Mouse (Mus musculus) heart, adult 11 months (tissue): ENCODE data around the gene Coro1c.
A peak's percentile ranks its signal among the peaks of the same experiment; 100 is the strongest.

Experiments
- DNase-seq: peaks from one replicate; pipeline ENCODE4 v3.0.0; 2022

The Coro1c gene

GRCm38 (mm10) chr5:113854494-113854893, 54.1 kb downstream of the Coro1c start:
- peak; percentile 97 for DNase-seq

- DNase-seq = peak; percentile 88
Observed at GRCm38 (mm10) chr5:113853541-113853940, 55.0 kb downstream of the Coro1c start.

DNA sequence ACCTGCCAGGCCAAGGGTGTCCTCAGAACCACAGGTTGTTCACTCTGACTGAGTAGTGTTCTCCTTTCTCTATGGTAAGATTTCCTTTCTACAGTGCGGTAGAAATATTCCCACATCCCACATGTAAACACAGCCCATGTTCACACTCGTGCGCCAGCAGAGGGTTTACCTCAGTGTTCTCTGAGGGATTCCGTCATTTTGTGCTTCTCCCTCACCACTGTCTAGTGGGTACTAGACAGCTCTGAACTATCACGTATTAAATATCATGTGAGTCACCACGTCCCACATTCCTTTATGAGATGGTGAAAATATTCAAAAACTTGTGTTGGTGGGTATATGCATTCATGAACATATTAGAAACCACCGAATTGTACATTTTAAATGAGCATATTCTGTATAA, 56.1 kb downstream of the Coro1c start:
- DNase-seq = no peak

DNA sequence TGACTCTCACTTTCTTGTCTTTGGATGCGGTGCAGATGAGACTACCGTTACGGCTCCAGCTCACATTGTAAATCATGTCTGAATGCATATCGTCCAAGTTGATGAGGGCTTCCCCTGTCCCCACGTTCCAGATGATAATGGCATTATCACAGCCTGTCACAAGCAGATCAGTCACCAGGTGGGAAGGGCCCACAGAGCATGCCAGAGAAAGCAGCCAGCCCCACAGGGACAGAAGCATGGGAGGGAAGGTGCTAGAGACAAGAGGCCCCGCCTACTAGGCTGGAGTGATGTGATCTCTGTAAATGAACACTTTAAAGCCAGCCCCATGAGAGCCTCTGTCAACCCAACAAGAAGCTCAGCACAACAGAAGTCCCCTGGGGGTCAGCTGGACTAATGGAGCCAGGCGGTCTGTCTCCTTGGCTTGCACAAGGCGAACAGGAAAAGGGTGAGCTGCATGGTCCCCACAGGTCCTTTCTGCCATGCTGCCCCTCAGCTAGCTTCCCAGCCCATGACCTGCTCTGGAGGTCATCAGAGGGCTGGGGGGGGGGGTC, 57.8 kb downstream of the Coro1c start:
- DNase-seq = peak; percentile 93

- DNase-seq = no peak
Observed at GRCm38 (mm10) chr5:113847636-113848035, 60.9 kb downstream of the Coro1c start.

GRCm38 (mm10) chr5:113846656-113847055, 61.9 kb downstream of the Coro1c start:
- no peak for DNase-seq

DNA sequence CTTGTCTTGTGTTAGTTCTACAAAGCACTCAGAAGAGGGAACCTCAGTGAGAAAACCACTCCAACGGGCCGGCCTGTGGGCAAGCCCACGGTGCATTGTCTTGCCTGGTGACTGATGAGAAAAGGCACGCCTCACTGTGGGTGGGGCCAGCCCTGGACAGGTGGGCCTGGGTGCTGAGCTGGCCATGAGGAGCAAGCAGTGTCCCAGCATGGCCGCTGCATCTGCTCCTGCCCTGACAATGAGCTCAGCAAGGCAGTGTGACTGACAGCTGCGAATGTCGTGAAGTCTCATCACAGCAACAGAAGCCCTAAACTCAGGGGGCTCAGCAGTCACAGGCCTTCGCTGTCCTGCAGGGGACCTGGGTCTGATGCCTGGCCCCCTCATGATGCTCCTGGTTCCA, 62.9 kb downstream of the Coro1c start:
- DNase-seq = no peak

- no peak for DNase-seq
Observed at GRCm38 (mm10) chr5:113844721-113845120, 63.8 kb downstream of the Coro1c start.

DNA sequence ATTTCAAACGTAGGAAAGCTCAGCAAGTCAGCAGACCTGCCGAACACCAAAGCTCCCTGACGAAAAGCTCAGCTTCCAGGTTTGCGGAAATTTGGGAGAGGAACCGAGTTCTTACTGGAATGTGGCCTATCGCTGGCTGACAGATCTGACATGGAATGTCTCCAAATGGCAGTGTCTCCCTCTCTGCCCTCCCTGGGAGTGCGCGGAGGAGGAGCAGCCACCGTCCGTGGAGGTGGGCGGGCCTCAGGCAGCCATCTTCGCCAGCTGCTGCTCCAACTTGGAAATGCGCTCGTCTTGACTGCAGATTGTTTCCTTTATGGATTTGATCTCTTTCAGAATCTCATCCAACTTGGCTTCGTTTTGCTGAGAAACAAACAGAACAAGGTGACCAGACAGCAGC, 64.5 kb downstream of the Coro1c start:
- DNase-seq = no peak

GRCm38 (mm10) chr5:113842906-113843305, 65.7 kb downstream of the Coro1c start:
- no peak for DNase-seq

DNA sequence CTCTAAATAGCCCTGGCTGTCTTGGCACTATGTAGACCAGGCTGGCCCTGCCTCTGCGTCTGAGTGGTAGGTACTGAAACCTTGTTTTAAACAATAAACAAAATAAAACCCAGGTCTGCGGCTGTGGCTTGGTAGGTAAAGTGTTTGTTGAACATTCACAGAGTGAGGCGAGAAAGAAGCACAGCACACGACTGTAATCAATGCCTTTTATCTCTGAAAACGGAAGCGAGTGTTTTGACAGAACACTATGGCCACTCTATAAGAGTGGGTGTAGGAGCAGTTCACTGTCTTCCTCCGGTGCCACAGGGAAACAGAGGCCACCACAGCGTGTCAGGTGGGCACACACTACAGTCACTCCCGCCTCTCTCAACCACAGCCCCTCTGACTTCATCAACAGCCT, 66.3 kb downstream of the Coro1c start:
- DNase-seq = no peak

- no peak for DNase-seq
Observed at GRCm38 (mm10) chr5:113841243-113842225, 67.0 kb downstream of the Coro1c start.

DNA sequence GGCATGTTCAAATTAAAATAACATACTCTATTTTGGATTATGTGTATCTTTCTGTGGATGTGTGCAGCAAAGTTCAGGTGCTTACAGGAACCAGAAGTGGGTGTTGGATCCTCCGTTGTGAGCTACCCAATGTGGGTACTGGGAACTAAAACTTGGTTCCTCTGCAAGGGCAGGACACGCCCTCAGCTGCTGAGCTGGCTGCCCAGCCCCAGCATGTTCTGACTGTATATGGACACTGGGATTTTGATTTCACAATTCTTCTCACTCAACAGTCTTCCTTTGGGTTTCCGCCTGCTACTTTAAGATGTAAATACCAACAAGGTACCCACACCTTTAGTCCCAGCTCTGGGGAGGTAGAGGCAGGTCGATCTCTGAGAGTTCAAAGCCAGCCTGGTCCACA, 68.1 kb downstream of the Coro1c start:
- DNase-seq = no peak

DNA sequence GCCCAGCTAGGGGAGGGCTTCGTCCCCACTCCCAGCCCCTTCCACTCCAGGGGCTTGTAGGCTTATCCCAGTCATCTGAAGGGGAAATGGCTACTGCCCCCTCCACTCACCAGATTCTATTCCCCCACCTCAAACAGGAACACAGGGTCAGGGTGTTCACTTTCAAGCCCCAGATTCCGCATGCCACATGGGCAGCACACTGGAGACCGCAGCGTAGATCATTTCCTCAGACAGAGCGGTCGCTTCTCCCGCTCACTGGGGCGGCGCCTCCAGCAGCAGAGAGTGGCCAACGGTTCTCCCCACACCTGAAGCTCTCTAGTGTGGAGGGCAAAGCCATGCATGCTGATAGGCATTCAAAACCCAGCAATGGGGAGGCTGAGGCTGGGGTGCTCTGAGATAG, 71.6 kb downstream of the Coro1c start:
- DNase-seq = no peak

DNA sequence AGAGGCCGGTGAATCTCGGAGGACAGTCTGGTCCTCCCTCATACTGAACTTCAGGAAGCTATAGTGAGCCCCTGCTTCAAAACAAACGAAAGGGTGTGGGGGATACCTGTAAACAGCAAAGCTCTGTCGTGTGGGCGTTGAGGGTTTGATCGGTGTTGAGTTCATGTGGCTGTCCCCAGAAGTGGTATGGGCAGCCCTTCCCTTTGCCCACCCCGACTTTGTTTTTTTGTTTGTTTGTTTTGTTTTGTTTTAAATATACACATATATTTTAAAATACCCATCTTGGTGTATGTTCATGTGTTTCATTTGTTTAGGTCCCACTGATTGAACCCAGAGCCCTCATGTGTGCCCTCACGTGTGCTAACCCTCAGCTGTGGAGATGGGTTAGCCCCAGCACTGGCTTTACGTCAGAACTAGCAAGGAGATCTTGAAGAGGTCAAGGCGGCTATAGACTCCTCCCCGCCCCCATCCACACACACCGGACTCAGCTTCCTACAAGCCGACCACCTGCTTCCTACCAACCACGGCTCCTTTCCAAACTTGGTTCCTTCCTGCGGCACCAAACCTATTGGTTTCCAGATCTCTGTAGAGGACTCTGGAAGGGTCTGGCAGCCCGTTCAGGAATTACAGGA, 75.1 kb downstream of the Coro1c start:
- no peak for DNase-seq

GRCm38 (mm10) chr5:113832490-113832901, 76.1 kb downstream of the Coro1c start, which contains the start of gene Selplg:
Gene Selplg (minus strand): TSS chr5:113832644.
- no peak for DNase-seq

GRCm38 (mm10) chr5:113831741-113832140, 76.8 kb downstream of the Coro1c start:
- DNase-seq = no peak

- DNase-seq = no peak
Observed at GRCm38 (mm10) chr5:113830796-113831195, 77.8 kb downstream of the Coro1c start.

DNA sequence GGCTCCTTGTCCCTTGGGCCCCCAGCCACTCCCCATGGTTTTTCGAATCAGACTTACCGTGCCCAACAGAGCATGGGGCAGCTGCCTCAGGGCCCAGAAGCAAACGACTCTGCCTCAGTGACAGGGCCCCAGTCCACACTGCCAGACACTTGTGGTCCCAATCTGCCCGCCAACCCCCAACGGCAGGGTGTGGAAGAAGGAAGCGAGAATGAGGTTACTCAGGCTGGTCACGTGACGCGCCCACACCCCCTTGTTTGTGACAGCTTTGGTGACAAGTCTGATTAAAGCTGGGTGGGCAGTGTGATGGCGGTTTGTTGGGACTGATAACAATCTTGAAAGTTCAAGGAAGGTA, 78.3 kb downstream of the Coro1c start:
- peak; percentile 97 for DNase-seq

GRCm38 (mm10) chr5:113829566-113830291, 78.8 kb downstream of the Coro1c start:
- no peak for DNase-seq

GRCm38 (mm10) chr5:113828481-113828880, 80.1 kb downstream of the Coro1c start:
- DNase-seq = no peak

- DNase-seq = no peak
Observed at GRCm38 (mm10) chr5:113827991-113828411, 80.6 kb downstream of the Coro1c start.

- no peak for DNase-seq
Observed at GRCm38 (mm10) chr5:113826619-113827018, 81.9 kb downstream of the Coro1c start.
